Mouse (Mus musculus) adrenal gland, adult 8-10 months (tissue): ENCODE measurements at regions not wholly inside any gene's neighbourhood (a gene's known extent, or its start where the extent isn't known, plus 50 kb on each side); places are given as distances from the start of the nearest gene placed in this dataset.

ENCODE experiments used
- DNase-seq: peaks from one replicate; pipeline ENCODE4 v3.0.0; 2022

GRCm38 (mm10) chr1:35331602-35332339 lies 482.0 kb downstream of the Plekhb2 start:
- DNase-seq, result no peak

- DNase-seq, result no peak
These were observed 482.5 kb downstream of the Plekhb2 start for GRCm38 (mm10) chr1:35332340-35332684.

DNA sequence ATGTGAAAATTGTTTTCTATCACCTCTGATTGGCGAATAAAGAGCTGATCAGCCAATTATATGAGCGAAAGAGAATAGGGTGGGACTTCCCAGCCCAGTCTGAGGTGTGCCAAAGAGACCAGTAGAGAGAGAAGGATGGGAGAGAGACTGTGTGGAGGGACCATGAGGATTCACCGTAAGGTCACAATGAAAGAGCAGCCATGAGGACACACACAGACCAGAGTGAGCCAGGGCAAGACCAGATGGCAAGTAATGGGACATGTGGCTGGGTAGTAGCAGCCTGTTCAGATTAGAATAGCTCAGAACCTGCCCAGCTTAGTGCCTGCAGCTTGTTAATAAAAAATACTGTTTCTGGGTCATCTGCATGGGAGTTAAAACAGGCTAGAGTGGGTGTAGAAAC lies 487.9 kb downstream of the Plekhb2 start:
- DNase-seq, result no peak

GRCm38 (mm10) chr1:35338184-35338583 lies 488.4 kb downstream of the Plekhb2 start:
- no peak for DNase-seq

GRCm38 (mm10) chr1:35344539-35344938 lies 494.8 kb downstream of the Plekhb2 start:
- DNase-seq, result no peak

DNA sequence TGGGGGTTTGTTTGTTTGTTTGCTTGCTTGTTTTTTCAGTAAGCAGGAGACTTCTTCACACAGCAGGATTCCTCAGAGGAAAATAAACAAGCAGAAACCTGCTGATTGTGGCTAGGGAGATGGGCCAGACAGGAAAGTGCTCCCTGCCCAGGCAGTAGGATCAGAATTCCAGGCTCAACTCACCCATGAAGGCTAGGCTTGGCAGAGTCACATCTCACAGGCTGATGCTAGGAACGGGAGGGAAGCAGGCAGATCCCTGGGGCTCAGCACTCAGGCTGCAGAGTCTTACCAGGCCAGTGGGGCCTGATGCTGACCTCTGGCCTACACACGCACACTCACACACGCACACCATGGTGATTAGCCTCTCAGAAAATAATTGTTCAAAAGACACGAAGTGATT lies 498.5 kb downstream of the Plekhb2 start:
- DNase-seq, result no peak

DNA sequence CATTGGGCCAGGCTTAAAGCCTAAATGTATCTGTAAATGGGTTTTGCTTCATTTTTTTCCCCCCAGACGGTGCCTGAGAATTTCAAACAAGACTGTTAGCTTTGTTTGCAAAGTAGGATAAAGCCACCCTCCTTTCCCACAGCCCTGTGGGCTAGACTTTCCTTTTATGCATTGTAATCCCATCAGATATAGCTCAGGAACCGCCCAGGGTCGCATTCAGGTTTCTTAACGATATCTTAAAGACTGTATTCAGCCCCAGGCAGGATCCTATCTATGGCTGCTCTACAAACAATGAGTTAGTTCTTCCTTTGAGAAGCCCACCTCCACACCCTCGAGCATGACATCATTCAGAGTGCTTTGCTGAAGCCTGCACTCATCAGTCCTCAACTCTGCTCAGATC lies 509.2 kb downstream of the Plekhb2 start:
- DNase-seq, result no peak

DNA sequence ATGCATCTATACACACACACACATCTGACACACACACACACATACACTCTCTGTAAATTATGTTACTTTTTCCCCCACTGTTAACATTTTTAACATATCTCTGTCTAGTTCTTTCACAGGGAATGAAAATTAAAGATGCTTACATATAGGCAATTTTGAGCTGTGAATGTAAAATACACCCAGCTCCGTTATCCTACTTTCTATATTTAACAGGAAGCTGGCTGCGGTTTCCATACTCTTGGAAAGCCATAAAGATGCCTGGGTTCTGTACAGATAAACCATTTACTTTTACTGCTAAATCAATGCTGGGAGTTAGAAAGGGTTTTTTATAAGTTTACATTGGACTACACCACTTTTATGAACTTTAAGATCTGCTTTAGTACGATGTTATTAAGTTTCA lies 511.7 kb downstream of the Plekhb2 start:
- DNase-seq, result no peak

DNA sequence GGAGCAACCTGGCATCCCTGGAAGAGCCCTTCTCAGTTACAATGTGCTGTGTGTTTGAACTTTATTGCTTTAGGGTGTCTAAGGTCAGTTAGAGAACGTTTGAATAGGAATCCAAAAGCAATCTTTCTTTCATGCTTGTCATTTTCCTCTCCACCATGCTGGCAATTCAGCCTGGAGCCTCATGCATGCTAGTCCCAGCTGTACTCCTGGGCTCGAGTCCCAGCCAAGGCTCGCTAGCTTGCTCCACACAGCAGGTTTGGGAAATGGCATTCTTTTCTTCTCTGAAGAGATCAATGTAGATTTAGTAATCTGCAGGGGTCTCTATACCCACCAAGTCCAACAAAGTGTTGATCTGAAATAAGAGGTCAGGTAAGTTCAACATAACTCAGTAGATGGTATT lies 513.1 kb downstream of the Plekhb2 start:
- DNase-seq, result no peak

- DNase-seq, result no peak
These were observed 516.8 kb downstream of the Plekhb2 start for GRCm38 (mm10) chr1:35366559-35366958.

- no peak for DNase-seq
These were observed 523.0 kb downstream of the Plekhb2 start for GRCm38 (mm10) chr1:35372751-35373150.

- DNase-seq, result no peak
These were observed 531.0 kb downstream of the Plekhb2 start for GRCm38 (mm10) chr1:35380633-35381385.

- DNase-seq, result peak; percentile 82
These were observed 535.7 kb downstream of the Plekhb2 start for GRCm38 (mm10) chr1:35385430-35385829.

DNA sequence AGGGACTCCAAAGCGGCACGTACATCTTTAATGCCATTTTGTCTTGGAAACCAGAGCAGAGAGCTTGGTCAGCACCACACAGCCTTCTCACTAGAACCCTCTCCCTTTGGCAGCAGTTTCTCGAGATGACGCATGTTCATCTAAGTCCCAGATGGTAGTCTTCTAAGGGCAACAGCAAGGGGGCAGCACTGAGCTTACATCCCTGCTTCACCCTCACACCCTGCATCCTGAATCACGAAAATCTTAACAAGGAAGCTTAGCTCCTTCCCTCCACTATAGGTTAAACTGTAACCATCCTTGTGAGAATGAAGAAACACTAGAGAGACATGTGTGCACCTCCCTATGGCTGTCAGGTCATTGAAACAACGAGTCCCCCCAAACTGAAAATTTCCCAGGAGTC lies 538.4 kb downstream of the Plekhb2 start:
- peak; percentile 7 for DNase-seq

DNA sequence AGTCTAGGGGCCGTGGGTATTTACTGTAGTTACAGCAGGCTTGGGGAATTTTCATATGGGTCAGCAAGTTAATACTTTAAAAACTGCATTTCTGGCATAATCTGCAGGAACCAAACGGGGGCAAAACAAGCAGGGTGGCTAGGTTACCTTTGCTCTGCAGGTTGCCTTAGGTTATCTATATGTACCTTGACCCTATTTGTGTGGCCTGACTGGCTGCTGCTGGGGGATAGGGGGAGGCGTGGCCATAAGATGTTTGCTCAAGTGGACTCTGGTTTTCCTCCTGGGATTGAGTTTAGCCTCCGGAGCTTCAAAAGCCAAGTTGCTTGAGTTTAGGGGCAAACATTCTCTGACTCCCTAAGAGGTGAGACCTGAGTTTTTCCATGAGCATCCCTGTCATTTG lies 540.6 kb downstream of the Plekhb2 start:
- no peak for DNase-seq

DNA sequence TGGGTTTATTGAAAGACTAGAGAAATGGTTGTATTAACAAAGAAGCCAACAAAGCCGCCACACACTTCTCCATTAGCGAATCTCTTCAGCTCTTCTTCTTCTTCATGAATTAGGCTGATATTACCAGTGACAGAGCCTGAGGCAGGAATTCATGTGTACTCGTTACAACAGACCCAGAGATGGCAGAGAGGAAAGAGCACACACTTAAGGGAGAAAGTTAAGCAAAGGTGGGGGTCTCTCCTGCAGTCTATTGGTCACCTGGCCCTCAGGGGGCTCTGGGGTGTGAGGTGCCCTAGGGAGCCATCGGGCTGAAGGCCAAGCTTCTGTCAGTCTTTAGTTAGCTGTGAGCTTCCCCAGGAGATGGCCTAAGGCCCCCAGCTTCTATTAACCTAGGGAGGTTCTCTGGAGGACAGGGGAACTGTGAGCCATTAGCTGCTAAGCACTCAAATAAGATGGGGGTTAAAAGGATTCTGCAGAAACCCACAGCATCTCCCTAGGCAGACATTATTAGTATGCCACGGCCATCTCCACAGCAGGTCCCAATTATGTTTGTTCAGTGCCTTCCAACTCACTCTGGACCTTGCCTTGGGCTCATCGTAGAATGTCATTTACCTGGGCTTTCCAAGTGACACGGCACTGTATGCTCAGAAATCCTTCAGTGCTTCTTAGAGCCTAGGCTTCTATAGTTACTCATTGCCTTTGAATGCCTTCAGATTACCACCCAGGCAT lies 541.2 kb downstream of the Plekhb2 start:
- no peak for DNase-seq

DNA sequence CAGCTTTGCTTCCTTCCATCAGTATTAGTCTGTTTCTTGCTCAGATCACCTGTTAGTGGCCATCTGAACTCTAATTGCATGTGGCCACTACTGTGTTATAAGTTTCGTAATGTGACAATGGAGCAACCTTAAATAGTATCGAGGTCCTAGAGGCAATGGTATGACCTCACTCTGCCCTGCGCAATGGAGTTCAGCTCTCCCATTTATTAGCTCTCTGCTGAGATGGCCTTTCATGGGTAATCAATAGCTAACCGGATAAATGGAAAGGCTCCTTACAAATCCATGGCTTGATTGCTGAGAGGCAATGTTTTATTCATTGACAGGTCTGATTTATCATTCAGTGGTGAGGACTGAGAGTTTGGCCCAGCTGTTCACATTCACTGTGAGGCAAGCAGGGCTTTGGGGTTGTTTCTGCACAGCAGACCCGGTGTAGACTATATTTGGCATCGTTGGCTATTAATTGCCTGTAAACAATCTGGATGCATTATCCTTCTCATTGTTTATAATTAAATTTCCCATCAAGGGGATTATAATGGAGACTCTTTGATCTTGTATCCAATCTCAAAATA lies 543.9 kb downstream of the Plekhb2 start:
- DNase-seq, result no peak

GRCm38 (mm10) chr1:35400674-35401359 lies 551.0 kb downstream of the Plekhb2 start:
- no peak for DNase-seq

DNA sequence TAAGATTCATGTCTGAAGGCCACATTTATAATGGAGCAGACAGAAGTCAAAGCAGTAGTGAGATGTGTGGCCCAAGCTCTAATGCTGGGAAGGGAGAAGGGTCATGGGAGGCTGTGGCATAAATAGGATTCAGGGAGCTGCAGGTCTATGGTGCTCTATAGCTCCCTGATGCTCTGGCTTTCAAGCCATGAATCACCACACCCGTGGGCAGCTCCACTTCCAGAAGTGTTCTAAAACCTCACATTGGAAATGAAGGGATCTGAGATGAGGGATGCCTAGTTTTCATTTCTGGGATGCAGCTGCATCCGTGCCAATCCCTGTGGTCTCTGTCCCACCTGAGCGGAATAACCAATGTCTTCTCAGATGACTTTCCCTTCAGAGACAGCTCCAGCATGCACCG lies 553.2 kb downstream of the Plekhb2 start:
- no peak for DNase-seq

- no peak for DNase-seq
These were observed 555.6 kb downstream of the Plekhb2 start for GRCm38 (mm10) chr1:35405418-35405817.

- DNase-seq, result no peak
These were observed 565.9 kb downstream of the Plekhb2 start for GRCm38 (mm10) chr1:35415646-35416045.

DNA sequence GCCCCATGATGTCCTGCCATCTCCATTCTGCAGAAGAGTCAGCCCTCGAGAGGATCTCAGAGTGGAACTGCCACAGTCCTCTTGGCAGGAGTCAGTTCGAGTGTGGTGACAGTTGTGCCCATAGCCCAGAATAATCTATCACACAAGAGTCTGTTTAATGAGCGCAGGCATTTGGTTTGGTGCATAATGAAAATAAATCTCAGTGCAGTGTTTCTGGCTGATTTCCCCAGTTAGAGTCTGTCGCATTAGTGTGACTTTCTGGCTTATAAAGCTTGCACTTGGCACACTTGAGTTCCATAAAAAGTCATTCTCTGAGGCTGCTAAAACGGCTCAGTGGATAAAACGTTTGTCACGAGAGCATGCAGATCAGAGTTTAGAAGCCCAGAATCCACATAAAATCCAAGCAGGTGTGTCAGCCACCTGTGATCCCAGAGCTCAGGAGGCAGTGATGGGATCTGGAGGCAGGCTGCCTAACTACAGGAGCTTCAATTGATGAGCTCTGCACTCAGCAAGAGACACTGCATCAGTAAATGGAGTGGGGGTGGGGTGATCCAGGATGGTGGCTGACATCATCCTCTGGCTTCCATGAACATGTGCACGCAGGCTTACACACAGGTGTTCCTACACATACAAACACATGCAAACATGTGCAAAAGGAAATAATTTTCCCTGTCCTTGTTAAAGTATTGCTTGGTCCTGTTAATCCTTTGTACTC lies 578.5 kb downstream of the Plekhb2 start:
- DNase-seq, result no peak
